Mouse (Mus musculus): ENCODE results near the gene Mcpt8.
A peak's percentile ranks its signal among the peaks of the same experiment; 100 is the strongest.

DNA sequence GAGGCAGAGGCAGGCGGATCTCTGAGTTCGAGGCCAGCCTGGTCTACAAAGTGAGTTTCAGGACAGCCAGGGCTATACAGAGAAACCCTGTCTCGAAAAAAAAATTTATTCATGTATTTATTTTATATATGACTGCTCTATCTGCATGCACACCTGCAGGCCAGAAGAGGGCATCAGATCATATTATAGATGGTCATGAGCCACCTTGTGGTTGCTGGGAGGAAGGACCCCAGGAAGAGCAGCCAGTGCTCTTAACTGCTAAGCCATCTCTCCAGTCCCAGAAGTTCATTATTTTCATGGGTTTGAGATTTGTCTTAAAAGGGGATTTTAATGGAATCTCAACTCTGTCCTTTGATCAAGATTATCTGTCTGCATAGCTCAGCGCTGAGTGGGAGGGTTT is 13.9 kb upstream of the Mcpt8 start:
- TF ChIP-seq POLR2A (IDR thresholded peaks at IDR 0.05; ENCODE audit: insufficient read depth, low read length): no peak
- peak; percentile 59 for TF ChIP-seq CTCF (IDR thresholded peaks at IDR 0.05; ENCODE audit: low read depth, low read length)
- no peak for TF ChIP-seq EP300 (IDR thresholded peaks at IDR 0.05; ENCODE audit: insufficient read depth, low read depth, low read length)
